Mouse (Mus musculus) olfactory bulb, adult 2 months (tissue): ENCODE measurements around the gene Fsd2.

Experiments
- CTCF ChIP-seq: fragments of 200-500 bp; IDR thresholded peaks from 2 replicates; pipeline ENCODE4 v1.5.1; 2012; ENCODE audit warnings: low read depth, mild to moderate bottlenecking, low read length, moderate library complexity; ENCODE audit not compliant: insufficient read depth
- POLR2A ChIP-seq: fragments of 200-500 bp; IDR thresholded peaks from 2 replicates; pipeline ENCODE4 v1.6.1; 2012; ENCODE audit warnings: mild to moderate bottlenecking, low read depth, low read length, moderate library complexity; ENCODE audit not compliant: insufficient read depth

GRCm38 (mm10) chr7:81573821-81574220, 7.1 kb upstream of the Fsd2 start:
- TF ChIP-seq POLR2A, result no peak
- no peak for TF ChIP-seq CTCF
